Mouse (Mus musculus): ENCODE results near the gene Pbld1. TPM values are rescaled to one million over a fixed set of nuclear protein-coding genes. Genes with fewer than 3 reads are reported as not detected.

Pbld1 gene
- polyA plus RNA-seq, 1 experiment from 2014 or later = 0.77 TPM

- no peaks in the 10 kb centered on the region for H3K9me3 ChIP-seq
- H3K4me1 ChIP-seq = no peaks in the 10 kb centered on the region
- H3K27ac ChIP-seq = no peak overlapping the region
- WGBS = 74% methylated on average over 9 of the region's 9 CpGs
- no peak overlapping the region for H3K4me2 ChIP-seq
- no peaks in the 10 kb centered on the region for H3K27me3 ChIP-seq
- H3K4me3 ChIP-seq = no peak overlapping the region
- ATAC-seq (ENCODE audit: borderline replicate concordance, extremely low read depth, low FRiP score, low TSS enrichment) = no peak
- no peaks in the 10 kb centered on the region for H3K36me3 ChIP-seq
- H3K9ac ChIP-seq = no peak overlapping the region
Observed at GRCm38 (mm10) chr10:63064516-63064915, 4.6 kb downstream of the Pbld1 start.

GRCm38 (mm10) chr10:63065561-63065960, 5.6 kb downstream of the Pbld1 start:
- Histone ChIP-seq H3K27ac (no peak overlapping the region), H3K9me3 (no peaks in the 10 kb centered on the region), H3K4me2 (no peak overlapping the region), H3K36me3 (no peaks in the 10 kb centered on the region), H3K4me3 (no peak overlapping the region), H3K4me1 (no peaks in the 10 kb centered on the region), H3K27me3 (no peaks in the 10 kb centered on the region), H3K9ac (no peak overlapping the region)
- 61% methylated on average over 8 of the region's 8 CpGs for WGBS
- no peak for ATAC-seq (ENCODE audit: borderline replicate concordance, extremely low read depth, low FRiP score, low TSS enrichment)

- Histone ChIP-seq H3K27me3 (no peaks in the 10 kb centered on the region), H3K27ac (no peak overlapping the region), H3K36me3 (no peaks in the 10 kb centered on the region), H3K9me3 (no peaks in the 10 kb centered on the region), H3K4me2 (no peak overlapping the region), H3K9ac (no peak overlapping the region), H3K4me3 (no peak overlapping the region), H3K4me1 (no peaks in the 10 kb centered on the region)
- ATAC-seq (ENCODE audit: borderline replicate concordance, extremely low read depth, low FRiP score, low TSS enrichment) = no peak
- 9% methylated on average over 5 of the region's 5 CpGs for WGBS
Observed at GRCm38 (mm10) chr10:63065988-63066387, 6.0 kb downstream of the Pbld1 start.

GRCm38 (mm10) chr10:63086304-63086703, 26.3 kb downstream of the Pbld1 start:
- H3K4me3 ChIP-seq = no peak overlapping the region
- H3K9me3 ChIP-seq = no peaks in the 10 kb centered on the region
- no peaks in the 10 kb centered on the region for H3K27me3 ChIP-seq
- no peak for ATAC-seq (ENCODE audit: borderline replicate concordance, extremely low read depth, low FRiP score, low TSS enrichment)
- no peak overlapping the region for H3K9ac ChIP-seq
- H3K27ac ChIP-seq = no peak overlapping the region
- 0 out of 2 replicates have a peak, but pooled peaks cover 4% of the 10 kb centered on the region for H3K4me1 ChIP-seq
- H3K36me3 ChIP-seq = no peaks in the 10 kb centered on the region
- WGBS = 75% methylated on average over 10 of the region's 10 CpGs
- no peak overlapping the region for H3K4me2 ChIP-seq

DNA sequence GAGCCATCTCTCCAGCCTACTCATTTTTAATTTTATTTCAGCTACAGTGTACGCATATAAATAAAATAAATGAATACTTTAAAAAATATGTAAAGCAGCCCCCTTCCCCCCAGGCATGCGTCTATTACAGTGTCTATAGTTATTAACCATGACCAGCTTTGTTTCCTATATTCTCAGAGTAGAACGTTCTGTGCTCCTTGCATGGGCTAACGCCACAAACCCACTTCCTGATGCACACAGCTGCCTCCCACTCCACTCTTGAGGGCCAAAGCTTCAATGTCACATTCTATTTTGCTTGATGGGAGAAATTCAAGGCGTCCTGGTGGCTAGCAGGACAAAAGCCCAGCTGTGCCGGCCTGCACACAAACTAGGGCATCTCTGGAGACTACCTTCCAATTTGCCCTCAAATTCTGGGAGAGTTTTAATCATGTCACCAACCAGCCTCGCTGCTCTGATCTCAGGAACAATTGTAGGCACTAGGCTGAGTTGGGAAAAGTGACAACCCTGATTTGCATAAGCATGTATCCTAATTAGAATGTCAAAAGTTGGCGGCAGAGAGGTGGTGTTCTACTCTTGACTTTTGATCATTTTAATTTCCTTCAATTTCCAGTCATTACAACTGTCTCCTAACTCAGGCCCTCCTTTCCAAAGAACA, 29.3 kb downstream of the Pbld1 start:
- Histone ChIP-seq H3K9me3 (no peaks in the 10 kb centered on the region), H3K27me3 (no peaks in the 10 kb centered on the region), H3K36me3 (no peaks in the 10 kb centered on the region), H3K4me3 (peak overlapping the region; percentile 26; the same call in 1 of the 2 replicates), H3K27ac (no peak overlapping the region), H3K9ac (no peak overlapping the region), H3K4me1 (0 out of 2 replicates have a peak, but pooled peaks cover 4% of the 10 kb centered on the region), H3K4me2 (peak overlapping the region; percentile 54)
- WGBS = 51% methylated on average over 8 of the region's 8 CpGs
- no peak for ATAC-seq (ENCODE audit: borderline replicate concordance, extremely low read depth, low FRiP score, low TSS enrichment)

DNA sequence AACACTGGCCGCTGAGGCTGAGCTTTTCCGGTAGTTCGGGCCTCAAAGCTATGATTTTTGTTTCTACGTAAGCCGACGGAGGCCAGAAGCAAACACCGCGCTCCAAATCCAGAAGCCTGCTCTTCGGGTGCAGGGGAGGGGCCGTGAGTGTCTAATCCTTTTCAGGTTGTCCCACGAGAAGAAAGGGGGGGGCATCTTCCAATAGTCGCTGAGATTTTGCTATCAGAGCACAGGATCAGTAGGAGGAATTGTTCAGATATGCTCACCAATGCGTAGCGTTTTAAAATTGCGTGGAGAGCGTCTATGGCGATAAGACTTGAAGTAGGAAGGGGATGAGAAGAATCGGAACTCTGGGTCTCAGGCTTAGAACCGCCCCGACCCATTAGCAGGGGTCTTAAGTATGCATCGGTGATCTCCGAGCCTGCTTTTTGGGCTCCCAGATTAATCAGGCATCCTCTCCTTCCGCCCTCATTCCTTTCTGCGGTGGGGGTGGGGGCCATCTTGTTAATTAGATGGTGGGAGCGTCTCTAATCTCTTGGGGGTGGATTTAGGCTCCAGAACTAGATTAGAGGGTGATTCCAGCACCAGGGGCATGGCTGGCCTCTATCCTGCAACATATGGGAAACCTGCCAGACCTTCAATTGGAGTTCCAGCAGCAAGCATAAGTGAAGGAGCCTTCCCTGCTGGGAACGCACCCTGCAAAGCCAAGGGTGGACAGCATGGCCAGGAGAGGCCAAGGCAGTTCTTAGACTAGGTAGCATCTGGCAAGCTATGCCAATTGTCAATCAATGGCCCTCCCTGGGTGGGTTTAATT, 30.0 kb downstream of the Pbld1 start:
- Histone ChIP-seq H3K27ac (no peak overlapping the region), H3K4me1 (0 out of 2 replicates have a peak, but pooled peaks cover 4% of the 10 kb centered on the region), H3K9ac (no peak overlapping the region; the same call in 1 of the 2 replicates), H3K4me2 (peak overlapping the region; percentile 54), H3K9me3 (no peaks in the 10 kb centered on the region), H3K36me3 (no peaks in the 10 kb centered on the region), H3K4me3 (peak overlapping the region; percentile 26), H3K27me3 (no peaks in the 10 kb centered on the region)
- no peak for ATAC-seq (ENCODE audit: borderline replicate concordance, extremely low read depth, low FRiP score, low TSS enrichment)
- WGBS = 6% methylated on average over 26 of the region's 26 CpGs

DNA sequence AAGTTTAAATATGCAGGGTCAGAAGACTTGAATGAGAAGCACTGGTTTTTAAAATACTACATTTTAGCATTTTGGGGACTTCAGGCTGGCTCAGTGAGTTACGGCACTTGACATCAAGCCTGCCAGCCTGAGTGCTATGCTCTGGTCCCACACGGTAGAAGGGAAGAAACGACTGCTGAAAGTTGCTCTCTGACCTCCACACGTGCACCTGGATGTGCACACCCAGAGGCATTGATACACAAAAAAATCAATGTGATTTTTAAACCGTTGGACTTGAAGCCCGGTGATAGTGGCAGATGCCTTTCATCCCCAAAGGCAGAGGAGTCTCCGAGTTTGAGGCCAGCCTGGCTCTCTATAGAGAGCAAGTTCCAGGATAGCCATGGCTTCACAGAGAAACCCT, 32.0 kb downstream of the Pbld1 start:
- Histone ChIP-seq H3K9me3 (no peaks in the 10 kb centered on the region), H3K4me3 (no peak overlapping the region), H3K9ac (no peak overlapping the region), H3K4me1 (0 out of 2 replicates have a peak, but pooled peaks cover 4% of the 10 kb centered on the region), H3K27me3 (no peaks in the 10 kb centered on the region), H3K27ac (no peak overlapping the region), H3K36me3 (no peaks in the 10 kb centered on the region), H3K4me2 (no peak overlapping the region)
- WGBS = 62% methylated on average over 7 of the region's 7 CpGs
- ATAC-seq (ENCODE audit: borderline replicate concordance, extremely low read depth, low FRiP score, low TSS enrichment) = no peak

DNA sequence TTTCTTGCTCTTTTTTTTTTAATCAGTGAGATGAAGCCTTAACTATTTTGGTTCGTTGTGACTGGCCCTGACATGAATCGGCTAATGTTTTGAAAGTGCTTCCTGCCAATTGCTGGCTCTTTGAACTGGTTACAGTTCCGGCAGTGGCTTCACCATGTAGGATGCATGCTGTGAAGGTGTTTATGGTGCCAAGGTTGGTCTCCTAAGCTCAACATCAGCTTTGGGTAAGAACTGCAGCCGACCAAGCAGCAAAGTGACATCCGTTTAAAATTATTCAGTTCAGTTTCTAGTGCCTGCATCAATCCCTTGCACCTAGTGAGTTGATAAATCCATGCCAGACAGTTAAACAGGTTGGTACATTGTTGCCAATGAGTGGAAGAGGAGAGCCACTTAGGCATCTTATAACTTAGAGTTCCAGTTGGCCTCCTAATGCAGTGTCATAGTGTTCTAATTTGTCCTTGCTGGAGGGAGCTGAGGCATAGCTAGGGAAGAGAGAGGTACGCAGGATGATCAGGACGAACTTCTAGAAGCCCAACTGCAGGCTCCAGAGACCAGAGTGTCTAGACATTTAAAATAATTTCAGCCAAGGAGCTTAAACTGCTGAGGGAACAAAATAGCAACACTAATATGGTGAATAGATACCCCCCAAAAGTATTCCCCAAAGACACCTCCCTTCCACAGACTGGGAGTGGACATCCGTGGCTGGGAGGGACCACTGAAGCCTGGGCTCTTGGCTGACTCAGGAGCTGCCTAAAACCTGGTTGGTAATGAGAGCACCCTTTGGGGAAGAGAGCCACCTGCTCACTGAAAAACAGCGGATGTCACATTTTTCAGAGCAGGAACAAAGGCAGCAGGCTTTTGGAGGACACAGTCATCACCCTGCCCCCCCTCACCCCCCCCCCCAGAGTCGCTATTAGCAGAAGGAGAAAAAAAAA, 32.9 kb downstream of the Pbld1 start:
- Histone ChIP-seq H3K4me1 (0 out of 2 replicates have a peak, but pooled peaks cover 4% of the 10 kb centered on the region), H3K4me2 (no peak overlapping the region), H3K4me3 (no peak overlapping the region), H3K9ac (no peak overlapping the region), H3K27ac (no peak overlapping the region), H3K9me3 (no peaks in the 10 kb centered on the region), H3K27me3 (peaks cover 5% of the 10 kb centered on the region; the same call in 1 of the 2 replicates), H3K36me3 (no peaks in the 10 kb centered on the region)
- ATAC-seq (ENCODE audit: borderline replicate concordance, extremely low read depth, low FRiP score, low TSS enrichment) = no peak
- 59% methylated on average over 10 of the region's 10 CpGs for WGBS

- WGBS = 59% methylated on average over 2 of the region's 2 CpGs
- Histone ChIP-seq H3K27me3 (peaks cover 44% of the 10 kb centered on the region), H3K4me1 (peaks cover 5% of the 10 kb centered on the region), H3K36me3 (no peaks in the 10 kb centered on the region), H3K9ac (no peak overlapping the region), H3K9me3 (no peaks in the 10 kb centered on the region), H3K4me3 (no peak overlapping the region), H3K4me2 (no peak overlapping the region), H3K27ac (no peak overlapping the region)
- no peak for ATAC-seq (ENCODE audit: borderline replicate concordance, extremely low read depth, low FRiP score, low TSS enrichment)
Observed at GRCm38 (mm10) chr10:63096757-63097156, 36.8 kb downstream of the Pbld1 start.

DNA sequence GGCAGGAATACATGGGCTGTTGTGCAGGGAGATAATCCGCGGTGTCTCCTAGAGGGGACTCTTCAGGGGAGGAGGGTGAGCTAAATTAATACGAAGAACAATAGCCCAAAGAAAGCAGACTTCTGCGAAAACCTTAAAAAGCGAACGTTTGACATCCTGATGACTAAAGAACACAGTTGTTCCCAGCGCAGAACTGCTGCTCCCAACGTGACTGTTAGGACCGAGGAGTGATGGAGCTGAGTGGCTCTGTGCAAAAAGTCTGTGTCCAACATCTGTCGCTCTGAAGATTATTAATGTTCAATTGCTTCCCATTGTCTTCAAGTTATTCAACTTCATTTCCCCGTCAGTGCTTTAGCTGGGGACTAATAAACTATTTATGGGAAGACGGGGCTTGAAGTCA, 38.2 kb downstream of the Pbld1 start:
- no peak for ATAC-seq (ENCODE audit: borderline replicate concordance, extremely low read depth, low FRiP score, low TSS enrichment)
- H3K4me3 ChIP-seq = no peak overlapping the region
- no peaks in the 10 kb centered on the region for H3K36me3 ChIP-seq
- H3K9me3 ChIP-seq = no peaks in the 10 kb centered on the region
- peaks cover 5% of the 10 kb centered on the region for H3K4me1 ChIP-seq
- 60% methylated on average over 12 of the region's 12 CpGs for WGBS
- H3K27ac ChIP-seq = no peak overlapping the region
- peaks cover 47% of the 10 kb centered on the region for H3K27me3 ChIP-seq
- H3K9ac ChIP-seq = no peak overlapping the region
- H3K4me2 ChIP-seq = no peak overlapping the region

DNA sequence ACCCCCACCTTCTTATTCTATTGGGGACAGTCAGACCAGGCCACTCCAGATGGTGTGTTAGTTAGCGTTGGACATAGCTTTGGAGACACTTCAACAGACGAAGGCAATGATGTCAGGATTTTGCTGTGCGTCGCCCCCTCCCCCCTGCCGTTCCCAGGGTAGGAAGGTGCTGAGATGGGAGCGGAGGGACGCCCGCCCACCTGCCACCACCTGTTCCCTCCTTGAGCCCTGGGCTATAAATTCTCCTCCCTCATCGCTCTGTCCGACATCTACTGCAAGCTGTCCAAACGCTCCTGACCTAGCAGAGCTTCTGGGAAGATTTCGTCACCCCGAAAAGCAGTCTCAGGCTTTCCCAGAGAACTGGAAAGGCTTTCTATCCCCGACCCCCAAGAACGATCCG, 39.6 kb downstream of the Pbld1 start, which contains the start of gene Atoh7:
Gene Atoh7 (plus strand): TSS at position 131 of the 400 bp plus-strand sequence.
- no peak for ATAC-seq (ENCODE audit: borderline replicate concordance, extremely low read depth, low FRiP score, low TSS enrichment)
- peaks cover 47% of the 10 kb centered on the region for H3K27me3 ChIP-seq
- no peaks in the 10 kb centered on the region for H3K9me3 ChIP-seq
- 5% methylated on average over 16 of the region's 16 CpGs for WGBS
- peak within 1 kb of the TSS; percentile 53 for H3K4me3 ChIP-seq
- no peaks in the 10 kb centered on the region for H3K36me3 ChIP-seq
- peaks cover 5% of the 10 kb centered on the region for H3K4me1 ChIP-seq
- H3K9ac ChIP-seq = peak within 1 kb of the TSS; percentile 43
- no peak within 1 kb of the TSS for H3K27ac ChIP-seq
- H3K4me2 ChIP-seq = peak within 1 kb of the TSS; percentile 97

Measured in lung, embryonic 15.5 days (tissue).